Mouse (Mus musculus): Measurements from ENCODE around the gene Naxd.
A peak's percentile ranks its signal among the peaks of the same experiment; 100 is the strongest.

DNA sequence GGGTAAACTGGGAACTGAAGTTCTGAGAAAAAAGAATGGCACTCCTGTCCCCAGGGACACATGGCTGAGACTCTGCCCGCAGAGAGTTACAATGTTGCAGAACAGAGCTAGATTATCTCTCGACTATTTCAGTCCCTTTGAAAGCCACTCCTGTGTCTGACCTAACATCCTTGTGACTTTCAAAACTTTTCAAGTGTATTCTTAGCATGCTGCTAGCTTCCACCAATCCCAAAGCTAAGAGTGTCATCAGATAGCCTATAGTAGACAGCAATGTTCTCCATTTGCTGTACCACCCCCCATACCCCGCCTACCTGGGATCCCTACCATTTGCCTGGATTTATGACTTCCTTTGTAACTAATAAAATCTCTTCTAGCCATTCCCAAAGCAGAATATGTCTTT, 14.8 kb upstream of the Naxd start:
- TF ChIP-seq CTCF (IDR thresholded peaks at IDR 0.05): no peak
- TF ChIP-seq POLR2A (IDR thresholded peaks at IDR 0.05; ENCODE audit: insufficient read depth, low read depth, low read length): peak; percentile 63
